ENCODE assay signal across 15 mouse cellular contexts in genomic region chr9:95353829-95354391, GRCm38 (mm10). TPM values are rescaled to one million over a fixed set of nuclear protein-coding genes. Genes with fewer than 3 reads are reported as not detected.
"Had no signal": no experiment of that assay in that cellular context is flagged by ENCODE, and none has a peak within 500 bp of the region (broad histone marks: within the 10 kb centered on the region; RNA-seq: fewer than 3 reads in every experiment).

No protein-coding gene starts in this region.

- H3K4me3 ChIP-seq: left cerebral cortex, adult 2 months; limb, embryonic 15.5 days; liver, embryonic 12.5 days; lung, embryonic 15.5 days; midbrain, embryonic 15.5 days; neural tube, embryonic 13.5 days had no signal

- H3K9me3 ChIP-seq: limb, embryonic 15.5 days; liver, embryonic 12.5 days; lung, embryonic 15.5 days; midbrain, embryonic 15.5 days; neural tube, embryonic 13.5 days had no signal

- H3K9ac ChIP-seq: limb, embryonic 15.5 days; liver, embryonic 12.5 days; lung, embryonic 15.5 days; midbrain, embryonic 15.5 days; neural tube, embryonic 13.5 days had no signal

- H3K27ac ChIP-seq: left cerebral cortex, adult 2 months; limb, embryonic 15.5 days; liver, embryonic 12.5 days; lung, embryonic 15.5 days; macrophage; midbrain, embryonic 15.5 days; neural tube, embryonic 13.5 days had no signal

- H3K4me2 ChIP-seq: limb, embryonic 15.5 days; liver, embryonic 12.5 days; lung, embryonic 15.5 days; midbrain, embryonic 11.5 days; midbrain, embryonic 15.5 days; neural tube, embryonic 13.5 days had no signal

- H3K27me3 ChIP-seq: limb, embryonic 15.5 days; liver, embryonic 12.5 days; lung, embryonic 15.5 days; midbrain, embryonic 15.5 days; neural tube, embryonic 13.5 days had no signal

- DNase-seq: kidney, adult 8-10 months; kidney, postnatal 10 days; lung, postnatal 14 days; retina, postnatal 1 day; right cerebral cortex, postnatal 14 days; thymus, postnatal 4 days had no signal

- H3K4me1 ChIP-seq: limb, embryonic 15.5 days; liver, embryonic 12.5 days; lung, embryonic 15.5 days; midbrain, embryonic 15.5 days; neural tube, embryonic 13.5 days had no signal

- ATAC-seq: intestine, embryonic 16.5 days; liver, embryonic 12.5 days; midbrain, embryonic 15.5 days had no signal

- H3K36me3 ChIP-seq: limb, embryonic 15.5 days; liver, embryonic 12.5 days; lung, embryonic 15.5 days; midbrain, embryonic 15.5 days; neural tube, embryonic 13.5 days had no signal

RNA-seq across cellular contexts. Expression of gene Chst2, which starts 52.6 kb away (rescaled TPM):
- polyA plus RNA-seq: macrophage had no signal
